Mouse (Mus musculus) myocyte (in vitro differentiated cells): ENCODE results near the gene Nit1. TPM values are rescaled to one million over a fixed set of nuclear protein-coding genes. Genes with fewer than 3 reads are reported as not detected.

Source experiments
- H3K27me3 ChIP-seq: one replicate; pipeline ENCODE4 v1.6.1; 2011; ENCODE audit not compliant: control insufficient read depth, insufficient read depth, insufficient read length
- H3K36me3 ChIP-seq: one replicate; pipeline ENCODE4 v1.6.1; 2011; ENCODE audit not compliant: control insufficient read depth, insufficient read depth
- H3K4me2 ChIP-seq: one replicate; pipeline ENCODE4 v1.6.1; 2011; ENCODE audit warnings: low read depth, control low read depth
- H3K4me3 ChIP-seq: one replicate; pipeline ENCODE4 v1.5.1; 2011; ENCODE audit warnings: mild to moderate bottlenecking, control low read depth, moderate library complexity
- H3K79me2 ChIP-seq: one replicate; pipeline ENCODE4 v1.6.1; 2011; ENCODE audit not compliant: control insufficient read depth, insufficient read depth
- H3ac ChIP-seq: one replicate; pipeline ENCODE4 v1.6.1; 2011; ENCODE audit not compliant: control insufficient read depth, insufficient read length
- CEBPB ChIP-seq: IDR thresholded peaks from 2 replicates; pipeline ENCODE4 v1.6.1; 2011; ENCODE audit warnings: mild to moderate bottlenecking, moderate library complexity; ENCODE audit not compliant: poor library complexity, insufficient read depth, severe bottlenecking
- E2F4 ChIP-seq: IDR thresholded peaks from one replicate; pipeline ENCODE4 v1.6.1; 2011; ENCODE audit warnings: mild to moderate bottlenecking, control low read depth, moderate library complexity; ENCODE audit not compliant: insufficient read depth
- MAX ChIP-seq: IDR thresholded peaks from one replicate; pipeline ENCODE4 v1.6.1; 2011; ENCODE audit warnings: low read depth, mild to moderate bottlenecking, control low read depth
- MYOD1 ChIP-seq, 3 experiments: IDR thresholded peaks; one replicate each; pipeline ENCODE4 v1.6.1; 2011; ENCODE audit warnings: control low read depth in 2 of 3, low read depth in 2 of 3, mild to moderate bottlenecking in 2 of 3, moderate library complexity in 1 of 3; ENCODE audit not compliant: insufficient read length in 2 of 3, control insufficient read depth in 1 of 3
- MYOG ChIP-seq, 3 experiments: IDR thresholded peaks; one replicate each; pipeline ENCODE4 v1.6.1; 2011; ENCODE audit warnings: control low read depth in 2 of 3, low read depth in 2 of 3, mild to moderate bottlenecking in 2 of 3; ENCODE audit not compliant: insufficient read length in 2 of 3, control insufficient read depth in 1 of 3, insufficient read depth in 1 of 3
- POLR2A ChIP-seq: IDR thresholded peaks from one replicate; pipeline ENCODE4 v1.6.1; 2011; ENCODE audit warnings: low read depth, mild to moderate bottlenecking, control low read depth, moderate library complexity; ENCODE audit not compliant: insufficient read length
- POLR2AphosphoS2 ChIP-seq: IDR thresholded peaks from one replicate; pipeline ENCODE4 v1.6.1; 2011; ENCODE audit warnings: low read depth, control low read depth; ENCODE audit not compliant: insufficient read length
- REST ChIP-seq: IDR thresholded peaks from one replicate; pipeline ENCODE4 v1.6.1; 2011; ENCODE audit warnings: mild to moderate bottlenecking, control low read depth, moderate library complexity; ENCODE audit not compliant: insufficient read depth, insufficient read length
- SRF ChIP-seq: IDR thresholded peaks from one replicate; pipeline ENCODE4 v1.6.1; 2011; ENCODE audit warnings: low read depth; ENCODE audit not compliant: control insufficient read depth, insufficient read length
- TCF12 ChIP-seq: IDR thresholded peaks from one replicate; pipeline ENCODE4 v1.6.1; 2011; ENCODE audit warnings: mild to moderate bottlenecking, control low read depth; ENCODE audit not compliant: poor library complexity, insufficient read depth, severe bottlenecking
- TCF3 ChIP-seq: IDR thresholded peaks from one replicate; pipeline ENCODE4 v1.6.1; 2011; ENCODE audit warnings: low read depth, control low read depth; ENCODE audit not compliant: insufficient read length
- USF1 ChIP-seq: IDR thresholded peaks from one replicate; pipeline ENCODE4 v1.6.1; 2011; ENCODE audit warnings: low read depth, mild to moderate bottlenecking, control low read depth, moderate library complexity
- polyA plus RNA-seq: library from polyadenylated mRNA; unstranded; fragments of >200 nt; fragmentation: generic; extraction: Trizol; gene quantifications from one replicate; pipeline ENCODE4 v1.2.1, GENCODE M21; 2012; ENCODE audit warnings: missing spikeins

Gene Nit1
- polyA plus RNA-seq, 1 experiment = 31.8 TPM

DNA sequence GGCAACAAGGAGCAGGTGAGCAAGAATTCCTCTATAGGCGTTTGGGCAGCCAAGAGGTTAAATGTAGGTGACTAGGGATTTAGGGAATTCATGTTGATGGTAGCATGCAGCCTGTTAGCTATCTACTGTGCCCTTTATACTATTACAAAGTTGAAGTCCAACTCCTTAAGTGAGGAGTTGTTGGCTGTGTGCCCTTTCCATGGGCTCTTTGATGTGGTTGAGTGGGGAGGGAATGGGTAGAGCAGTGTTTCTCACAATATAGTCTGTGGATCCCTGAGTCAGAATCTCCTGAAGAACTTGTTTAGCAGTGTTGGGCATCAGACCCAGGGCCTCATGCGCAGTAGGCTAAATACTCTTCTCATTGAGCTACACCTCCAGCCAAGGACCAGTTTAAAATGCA, 11.4 kb upstream of the Nit1 start:
- TF ChIP-seq USF1 = no peak
- TF ChIP-seq REST = no peak
- TF ChIP-seq MAX = no peak
- no peak for TF ChIP-seq TCF3
- TF ChIP-seq SRF = no peak
- TF ChIP-seq POLR2A = no peak
- TF ChIP-seq TCF12 = no peak
- no peak for TF ChIP-seq MYOD1 (IDR thresholded peaks at IDR 0.05; ENCODE audit: control insufficient read depth in 1 of 3, insufficient read length in 2 of 3, low read depth in 2 of 3)
- no peak for TF ChIP-seq POLR2AphosphoS2
- TF ChIP-seq E2F4 = no peak
- no peak for TF ChIP-seq MYOG (IDR thresholded peaks at IDR 0.05; ENCODE audit: control insufficient read depth in 1 of 3, insufficient read depth in 1 of 3, insufficient read length in 2 of 3, low read depth in 2 of 3)
- TF ChIP-seq CEBPB = no peak
- H3K4me2 ChIP-seq = no peak overlapping the region
- H3K36me3 ChIP-seq = peaks cover 23% of the 10 kb centered on the region
- H3K79me2 ChIP-seq = peaks cover 34% of the 10 kb centered on the region
- H3ac ChIP-seq = no peak overlapping the region
- H3K4me3 ChIP-seq = no peak overlapping the region
- H3K27me3 ChIP-seq = no peaks in the 10 kb centered on the region

DNA sequence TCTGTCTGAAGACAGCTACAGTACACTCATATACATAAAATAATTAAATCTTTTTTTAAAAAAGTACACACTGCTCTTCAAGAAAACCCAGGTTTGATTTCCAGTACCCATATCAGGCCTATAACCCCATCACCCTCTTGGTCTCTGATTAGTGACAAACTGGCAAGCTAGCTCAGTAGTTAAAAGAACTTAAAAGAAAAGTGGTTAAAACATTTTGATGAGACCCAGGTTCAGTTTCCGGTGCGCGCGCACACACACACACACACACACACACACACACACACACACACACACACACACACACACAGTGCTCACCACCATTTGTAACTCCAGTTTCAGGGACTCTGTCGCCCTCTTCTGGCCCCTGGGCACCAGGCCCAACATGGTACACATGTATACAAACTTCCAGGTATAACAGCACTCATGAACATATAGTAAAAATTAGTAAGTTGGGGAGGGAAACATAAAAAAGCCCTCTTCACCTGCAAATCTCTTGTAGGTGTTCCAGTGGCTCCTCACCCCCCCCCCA, 10.4 kb upstream of the Nit1 start:
- Histone ChIP-seq H3K36me3 (peaks cover 23% of the 10 kb centered on the region), H3K27me3 (no peaks in the 10 kb centered on the region), H3K4me2 (no peak overlapping the region), H3K79me2 (peaks cover 44% of the 10 kb centered on the region), H3ac (no peak overlapping the region), H3K4me3 (no peak overlapping the region)
- no peak for TF ChIP-seq TCF12

DNA sequence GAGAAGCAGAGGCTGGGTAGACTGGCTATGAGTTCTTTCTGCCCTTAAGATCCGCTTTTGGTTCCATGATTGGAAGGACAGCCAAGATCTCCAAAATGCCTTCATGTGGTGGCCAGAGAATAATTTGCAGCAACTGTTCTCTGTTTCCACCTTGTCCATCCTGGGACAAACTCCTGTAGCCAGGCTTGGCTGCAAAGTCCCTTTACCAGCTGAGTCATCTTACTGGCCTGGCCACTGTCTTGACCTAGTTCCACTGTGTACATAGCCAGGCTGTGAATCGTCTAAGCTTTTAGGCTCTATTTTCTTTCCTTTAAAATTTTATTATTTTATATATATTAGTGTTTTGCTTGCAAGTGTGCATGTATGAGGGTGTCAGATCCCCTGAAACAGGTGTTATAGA, 3.8 kb upstream of the Nit1 start:
- Histone ChIP-seq H3K27me3 (no peaks in the 10 kb centered on the region), H3K79me2 (peaks cover 91% of the 10 kb centered on the region), H3ac (no peak overlapping the region), H3K4me2 (peak overlapping the region; percentile 55), H3K4me3 (no peak overlapping the region), H3K36me3 (no peaks in the 10 kb centered on the region)
- TF ChIP-seq SRF = no peak
- no peak for TF ChIP-seq POLR2AphosphoS2
- no peak for TF ChIP-seq MYOG (IDR thresholded peaks at IDR 0.05; ENCODE audit: control insufficient read depth in 1 of 3, insufficient read depth in 1 of 3, insufficient read length in 2 of 3, low read depth in 2 of 3)
- TF ChIP-seq USF1 = no peak
- no peak for TF ChIP-seq CEBPB
- TF ChIP-seq POLR2A = no peak
- no peak for TF ChIP-seq E2F4
- no peak for TF ChIP-seq TCF3
- no peak for TF ChIP-seq TCF12
- no peak for TF ChIP-seq MAX
- no peak for TF ChIP-seq REST
- no peak for TF ChIP-seq MYOD1 (IDR thresholded peaks at IDR 0.05; ENCODE audit: control insufficient read depth in 1 of 3, insufficient read length in 2 of 3, low read depth in 2 of 3)

DNA sequence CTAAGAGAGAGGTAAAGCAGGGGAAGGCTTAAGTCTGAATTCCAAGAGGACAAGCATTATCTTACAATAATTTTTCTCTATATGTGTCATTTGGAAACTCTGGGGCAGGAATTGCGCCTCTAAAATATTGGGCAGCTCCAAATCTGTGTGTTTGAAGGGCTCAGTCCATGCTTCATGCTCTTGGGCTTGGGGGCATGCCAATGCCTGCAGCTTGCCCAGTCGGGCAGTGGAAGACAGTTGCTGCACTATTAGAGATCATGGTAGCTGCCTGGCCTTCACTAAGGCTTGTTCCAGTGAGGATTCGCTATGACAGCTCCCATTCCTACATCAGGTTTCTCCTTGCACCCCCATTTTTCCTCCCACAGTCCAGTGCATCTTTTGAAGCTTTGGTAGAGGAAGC, 3.2 kb upstream of the Nit1 start:
- peak overlapping the region; percentile 55 for H3K4me2 ChIP-seq
- peaks cover 88% of the 10 kb centered on the region for H3K79me2 ChIP-seq
- H3K36me3 ChIP-seq = no peaks in the 10 kb centered on the region
- H3K4me3 ChIP-seq = no peak overlapping the region
- no peaks in the 10 kb centered on the region for H3K27me3 ChIP-seq
- no peak overlapping the region for H3ac ChIP-seq
- TF ChIP-seq MYOG (IDR thresholded peaks at IDR 0.05; ENCODE audit: control insufficient read depth in 1 of 3, insufficient read depth in 1 of 3, insufficient read length in 2 of 3, low read depth in 2 of 3) (no peak), POLR2AphosphoS2 (no peak), MYOD1 (IDR thresholded peaks at IDR 0.05; ENCODE audit: control insufficient read depth in 1 of 3, insufficient read length in 2 of 3, low read depth in 2 of 3) (no peak), TCF3 (no peak), USF1 (no peak), MAX (no peak), E2F4 (no peak), CEBPB (no peak), TCF12 (no peak), POLR2A (no peak), SRF (no peak), REST (no peak)

DNA sequence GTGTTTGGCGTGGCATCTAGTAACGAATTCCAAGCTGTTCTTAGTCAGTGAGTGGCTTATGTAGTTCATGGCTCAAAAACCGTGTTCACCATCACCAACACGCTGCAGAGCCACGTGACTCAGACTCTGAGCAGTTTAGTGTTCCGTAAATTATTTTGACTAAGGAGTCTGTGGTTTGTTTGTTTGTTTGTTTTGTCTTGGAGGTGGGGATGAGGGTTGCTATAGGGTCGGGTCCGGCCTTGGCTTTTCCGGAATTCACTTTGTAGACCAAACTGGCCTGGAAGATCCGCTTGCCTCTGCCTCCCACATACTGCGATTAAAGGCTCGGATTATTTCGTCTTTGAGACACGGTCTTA, 627 bp upstream of the Nit1 start:
- Histone ChIP-seq H3ac (peak overlapping the region; percentile 50), H3K4me2 (peak overlapping the region; percentile 84), H3K4me3 (peak overlapping the region; percentile 100), H3K27me3 (no peaks in the 10 kb centered on the region), H3K36me3 (peaks cover 14% of the 10 kb centered on the region), H3K79me2 (peaks cover 62% of the 10 kb centered on the region)
- TF ChIP-seq SRF (no peak), USF1 (peak; percentile 83), CEBPB (no peak), MYOG (IDR thresholded peaks at IDR 0.05; ENCODE audit: control insufficient read depth in 1 of 3, insufficient read depth in 1 of 3, insufficient read length in 2 of 3, low read depth in 2 of 3) (no peak)
